ENCODE assay signal across 8 mouse cellular contexts in the genomic region with DNA sequence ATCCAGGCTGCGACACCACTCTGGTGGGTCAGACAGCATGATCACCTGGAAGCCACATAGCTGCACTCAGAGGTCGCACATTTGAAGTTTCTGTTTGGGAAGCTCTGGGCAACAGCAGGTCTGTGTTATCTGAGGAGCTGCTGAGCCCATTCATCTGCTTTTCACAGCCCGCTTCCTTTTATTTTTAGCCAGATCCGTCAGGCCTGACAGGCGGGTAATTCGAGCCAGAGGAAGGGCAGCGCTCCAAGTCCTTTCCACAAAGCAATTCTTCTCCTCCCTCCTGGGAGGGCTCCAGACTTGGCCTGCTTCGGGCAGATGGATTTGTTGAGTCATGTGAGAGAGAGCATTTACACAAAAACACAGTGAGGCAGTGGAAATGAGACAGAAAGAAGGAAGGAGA.
DNase-seq lines count a peak whose midpoint lies in the region; ATAC-seq and TF ChIP-seq lines count a peak whose summit lies in the region.

No protein-coding gene starts in this region.

- WGBS in spleen, adult 2 months = 18% methylated on average over 8 of the region's 8 CpGs
- WGBS in forebrain, embryonic 12.5 days = 0% methylated on average over 8 of the region's 8 CpGs
- 0% methylated on average over 8 of the region's 8 CpGs for WGBS in heart, embryonic 14.5 days
- 6% methylated on average over 8 of the region's 8 CpGs for WGBS in midbrain, postnatal 0 days

- ATAC-seq in forebrain, embryonic 12.5 days (ENCODE audit: low FRiP score) = peak; percentile 91
- ATAC-seq in heart, embryonic 14.5 days (ENCODE audit: insufficient number of reproducible peaks, insufficient read depth, low FRiP score, low read depth) = peak; percentile 79
- peak; percentile 78 for ATAC-seq in midbrain, postnatal 0 days (ENCODE audit: low FRiP score)

- no peak for DNase-seq in spleen, adult 2 months (ENCODE audit: low read depth in 1 of 2, low spot score in 2 of 2)
- no peak for DNase-seq in spleen, adult 12 weeks (ENCODE audit: low spot score)
- peak; percentile 94 for DNase-seq in kidney, postnatal 10 days
- DNase-seq in liver = peak; percentile 65
- DNase-seq in midbrain, postnatal 0 days (ENCODE audit: low spot score) = peak; percentile 98

- no peak overlapping the region for H3K4me3 ChIP-seq in spleen, adult 2 months (ENCODE audit: extremely low read depth, insufficient read depth, insufficient read length)
- H3K4me3 ChIP-seq in forebrain, embryonic 12.5 days (replicated peaks) = no peak overlapping the region
- H3K4me3 ChIP-seq in heart, embryonic 14.5 days (ENCODE audit: control insufficient read depth in 1 of 2, insufficient read depth in 1 of 2, low read depth in 1 of 2, low read length in 2 of 2) = peak overlapping the region; percentile 19 to 25; a peak in 2 of 4 replicates
- H3K4me3 ChIP-seq in midbrain, postnatal 0 days (ENCODE audit: low read depth, low read length) = no peak overlapping the region
- H3K4me3 ChIP-seq in testis, adult 2 months (ENCODE audit: control insufficient read depth, low read depth, low read length) = 0 out of 2 replicates have a peak overlapping the region, but pooled peaks have one; percentile 25

- peak overlapping the region; percentile 38; the same call in 1 of the 2 replicates for H3K9ac ChIP-seq in forebrain, embryonic 12.5 days
- H3K9ac ChIP-seq in heart, embryonic 14.5 days (ENCODE audit: low read length) = peak overlapping the region; percentile 59
- no peak overlapping the region for H3K9ac ChIP-seq in midbrain, postnatal 0 days (replicated peaks; ENCODE audit: low read length, poor library complexity, severe bottlenecking)

- TF ChIP-seq POLR2A in spleen, adult 2 months (IDR thresholded peaks at IDR 0.05; ENCODE audit: low read depth, low read length) = no peak
- no peak for TF ChIP-seq POLR2A in testis, adult 2 months (IDR thresholded peaks at IDR 0.05; ENCODE audit: control insufficient read depth, low read depth, low read length)

- H3K36me3 ChIP-seq in spleen, adult 2 months (ENCODE audit: control insufficient read depth, insufficient read depth, low read length) = peaks cover 7% of the 10 kb centered on the region
- no peaks in the 10 kb centered on the region for H3K36me3 ChIP-seq in forebrain, embryonic 12.5 days (replicated peaks)
- no peaks in the 10 kb centered on the region for H3K36me3 ChIP-seq in heart, embryonic 14.5 days (ENCODE audit: control insufficient read depth, insufficient read depth, low read length)
- H3K36me3 ChIP-seq in midbrain, postnatal 0 days (ENCODE audit: insufficient read depth, low read length) = no peaks in the 10 kb centered on the region
- no peaks in the 10 kb centered on the region for H3K36me3 ChIP-seq in testis, adult 2 months (ENCODE audit: control insufficient read depth, insufficient read depth, low read length)

- peaks cover 8% of the 10 kb centered on the region; the same call in 1 of the 2 replicates for H3K4me1 ChIP-seq in spleen, adult 2 months (ENCODE audit: control insufficient read depth, insufficient read depth, insufficient read length)
- peaks cover 52% of the 10 kb centered on the region for H3K4me1 ChIP-seq in forebrain, embryonic 12.5 days
- peaks cover 45 to 76% of the 10 kb centered on the region in 2 experiments for H3K4me1 ChIP-seq in heart, embryonic 14.5 days (ENCODE audit: control insufficient read depth in 2 of 2, insufficient read depth in 2 of 2, low read length in 2 of 2)
- peaks cover 29% of the 10 kb centered on the region for H3K4me1 ChIP-seq in midbrain, postnatal 0 days (ENCODE audit: insufficient read depth, low read length)
- no peaks in the 10 kb centered on the region for H3K4me1 ChIP-seq in testis, adult 2 months (ENCODE audit: control insufficient read depth, insufficient read depth, low read length)

- peak overlapping the region; percentile 16; the same call in 1 of the 2 replicates for H3K27ac ChIP-seq in spleen, adult 2 months (ENCODE audit: insufficient read depth, low read length)
- H3K27ac ChIP-seq in forebrain, embryonic 12.5 days = peak overlapping the region; percentile 94
- H3K27ac ChIP-seq in heart, embryonic 14.5 days (replicated peaks in 1 of 2; ENCODE audit: control insufficient read depth in 1 of 2, insufficient read depth in 1 of 2, low read depth in 2 of 2, low read length in 2 of 2) = peak overlapping the region; percentile 90 to 96
- peak overlapping the region; percentile 74 for H3K27ac ChIP-seq in midbrain, postnatal 0 days (ENCODE audit: low read depth, low read length)
- H3K27ac ChIP-seq in testis, adult 2 months (ENCODE audit: control insufficient read depth, insufficient read depth, low read depth, low read length) = no peak overlapping the region

- TF ChIP-seq CTCF in spleen, adult 2 months (IDR thresholded peaks at IDR 0.05; ENCODE audit: extremely low read depth, insufficient read depth, insufficient read length, insufficient replicate concordance) = no peak
- TF ChIP-seq CTCF in midbrain, postnatal 0 days (IDR thresholded peaks at IDR 0.05) = no peak
- no peak for TF ChIP-seq CTCF in testis, adult 2 months (IDR thresholded peaks at IDR 0.05; ENCODE audit: control insufficient read depth, insufficient read depth, insufficient replicate concordance, low read depth, low read length)

- peak overlapping the region; percentile 47 for H3K4me2 ChIP-seq in forebrain, embryonic 12.5 days
- peak overlapping the region; percentile 64 for H3K4me2 ChIP-seq in heart, embryonic 14.5 days (ENCODE audit: low read length)
- peak overlapping the region; percentile 20; the same call in 1 of the 2 replicates for H3K4me2 ChIP-seq in midbrain, postnatal 0 days (ENCODE audit: low read depth, low read length, poor library complexity, severe bottlenecking)

- H3K9me3 ChIP-seq in forebrain, embryonic 12.5 days = no peaks in the 10 kb centered on the region
- no peaks in the 10 kb centered on the region for H3K9me3 ChIP-seq in heart, embryonic 14.5 days (ENCODE audit: control insufficient read depth, low read length)
- H3K9me3 ChIP-seq in midbrain, postnatal 0 days (ENCODE audit: low read length) = no peaks in the 10 kb centered on the region

- no peaks in the 10 kb centered on the region for H3K27me3 ChIP-seq in spleen, adult 2 months (ENCODE audit: control insufficient read depth, insufficient read depth, low read length)
- H3K27me3 ChIP-seq in forebrain, embryonic 12.5 days = no peaks in the 10 kb centered on the region
- no peaks in the 10 kb centered on the region for H3K27me3 ChIP-seq in heart, embryonic 14.5 days (ENCODE audit: control insufficient read depth, insufficient read depth, low read length)
- H3K27me3 ChIP-seq in midbrain, postnatal 0 days (ENCODE audit: insufficient read depth, low read length) = no peaks in the 10 kb centered on the region
- H3K27me3 ChIP-seq in testis, adult 2 months (ENCODE audit: control insufficient read depth, insufficient read depth, low read length) = no peaks in the 10 kb centered on the region

Comparison
In these comparisons a context has a peak if more than half of its experiments do, and no peak if none do; other contexts are left out.
1. DNase-seq: peak in kidney, postnatal 10 days (single experiment), liver (single experiment) and midbrain, postnatal 0 days (single experiment); none in spleen, adult 2 months (0 of 2) and spleen, adult 12 weeks (single experiment).
2. H3K4me3 ChIP-seq: peak in heart, embryonic 14.5 days (2 of 2) and testis, adult 2 months (single experiment); none in spleen, adult 2 months (single experiment), forebrain, embryonic 12.5 days (single experiment) and midbrain, postnatal 0 days (single experiment).
3. Peak in every context shown above with its lines, with median percentiles within 50 percentile points of each other: ATAC-seq and H3K4me2 ChIP-seq.